Mouse (Mus musculus) macrophage (primary cell): ENCODE measurements around the gene Mindy4b-ps. TPM values are rescaled to one million over a fixed set of nuclear protein-coding genes. Genes with fewer than 3 reads are reported as not detected.
"Not testable (repeated sequence)": the region's sequence is repeated elsewhere in the genome, so short reads cannot be mapped to it uniquely, and the experiment has no call there.

Experiments
- H3K27ac ChIP-seq: fragments of 350-480 bp; formaldehyde crosslinking; 2 replicates; pipeline ENCODE4 v1.9.0; 2021
- H3K36me3 ChIP-seq: fragments of 350-480 bp; formaldehyde crosslinking; 2 replicates; pipeline ENCODE4 v1.9.0; 2021; ENCODE audit errors: inconsistent target
- H3K4me3 ChIP-seq: fragments of 350-480 bp; formaldehyde crosslinking; 2 replicates; pipeline ENCODE4 v1.9.0; 2021; ENCODE audit errors: inconsistent target
- H3K79me2 ChIP-seq: fragments of 350-480 bp; formaldehyde crosslinking; 2 replicates; pipeline ENCODE4 v1.9.0; 2021; ENCODE audit errors: inconsistent target
- WGBS: methylation state at CpG from one replicate; pipeline ENCODE4 v1.1.7; 2026; ENCODE audit warnings: inconsistent platforms; ENCODE audit not compliant: missing documents; 5-methylcytosine and 5-hydroxymethylcytosine counted together
- polyA plus RNA-seq: library from polyadenylated mRNA; stranded (reverse); fragments of 250-400 nt; gene quantifications from 3 replicates; pipeline ENCODE4 v1.2.4, GENCODE M21; 2018; ENCODE audit warnings: inconsistent platforms
- total RNA-seq, 78 experiments: library from RNA; depleted of rRNA; stranded (reverse); fragments of 250-400 nt; gene quantifications; 1 replicate in 9 of 78; 2 replicates in 24 of 78; 3 replicates in 43 of 78; 4 replicates in 2 of 78; pipeline ENCODE4 v1.2.4; 2018; ENCODE audit warnings: inconsistent platforms in 56 of 78

The Mindy4b-ps gene
- total RNA-seq (2018; cell fraction: chromatin; rRNA removed): not detected
- total RNA-seq (2018; cell fraction: cytosol; rRNA removed): not detected
- total RNA-seq (2018; cell fraction: nucleus; rRNA removed): not detected
- polyA plus RNA-seq: not detected in 3 replicates

DNA sequence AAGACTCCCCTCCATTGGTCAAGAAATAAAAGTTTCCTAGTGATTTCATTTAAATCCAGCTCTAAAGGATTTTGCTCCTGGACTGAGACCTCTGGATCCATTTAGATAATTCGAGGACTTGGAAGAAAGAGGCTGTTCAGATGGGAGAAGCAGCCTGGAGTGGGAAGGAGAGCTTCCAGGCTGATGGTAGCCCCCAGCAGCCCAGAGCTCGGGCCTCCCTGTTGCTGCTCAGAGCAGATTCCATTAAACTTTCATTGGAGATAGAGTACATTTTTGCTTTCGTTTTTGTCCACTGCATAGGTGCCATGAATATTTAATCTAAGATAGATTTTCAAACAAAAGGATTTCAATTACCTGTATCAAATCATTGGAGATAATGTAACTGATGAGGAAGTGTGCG lies at the start of gene Mindy4b-ps:
Gene Mindy4b-ps (minus strand): TSS at position 101 of the 400 bp plus-strand sequence.
- H3K4me3 ChIP-seq: no peak within 1 kb of the TSS
- H3K79me2 ChIP-seq: no peaks in the 10 kb centered on the region
- 77% methylated on average over 4 of the region's 4 CpGs for WGBS
- H3K36me3 ChIP-seq: no peaks in the 10 kb centered on the region
- H3K27ac ChIP-seq: no peak within 1 kb of the TSS

DNA sequence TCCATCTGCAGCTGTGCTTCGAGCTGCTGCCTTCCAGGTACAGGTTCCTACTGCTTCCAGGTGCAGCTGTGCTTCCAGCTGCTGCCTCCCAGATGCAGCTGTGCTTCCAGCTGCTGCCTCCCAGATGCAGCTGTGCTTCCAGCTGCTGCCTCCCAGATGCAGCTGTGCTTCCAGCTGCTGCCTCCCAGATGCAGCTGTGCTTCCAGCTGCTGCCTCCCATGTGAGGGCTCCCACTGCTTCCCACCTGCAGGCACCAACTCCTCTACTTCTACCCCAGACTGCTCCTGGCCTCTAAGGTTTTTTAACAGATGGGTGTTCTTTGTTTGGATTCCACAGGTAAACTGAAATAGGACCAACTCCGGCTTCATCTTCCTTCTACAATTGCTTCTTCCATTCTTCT lies 49.8 kb upstream of the Mindy4b-ps start:
- 83% methylated on average over 2 of the region's 2 CpGs for WGBS
- not testable (repeated sequence) for H3K4me3 ChIP-seq, H3K79me2 ChIP-seq, H3K36me3 ChIP-seq, H3K27ac ChIP-seq

DNA sequence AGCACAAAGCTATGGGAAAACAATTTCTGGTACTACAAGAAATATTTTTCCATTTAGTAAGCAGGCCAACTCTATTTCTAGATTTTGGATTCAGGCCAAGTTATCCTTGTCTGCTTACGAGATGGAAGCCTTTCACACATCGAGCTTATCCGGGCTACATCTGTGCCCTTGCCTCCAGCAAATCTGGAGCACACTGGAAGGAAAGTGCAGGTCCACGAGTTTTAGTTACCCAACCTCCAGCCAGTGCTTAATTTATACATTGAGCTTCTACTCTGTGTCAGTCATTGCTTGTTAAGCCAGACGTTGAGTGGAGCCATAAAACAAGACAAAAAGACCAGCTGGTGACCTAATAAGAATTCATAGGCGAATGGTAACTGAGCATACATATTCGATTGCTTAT lies 43.6 kb upstream of the Mindy4b-ps start:
- no peaks in the 10 kb centered on the region for H3K79me2 ChIP-seq
- no peak overlapping the region for H3K4me3 ChIP-seq
- H3K27ac ChIP-seq: no peak overlapping the region
- WGBS: 85% methylated on average over 7 of the region's 7 CpGs
- no peaks in the 10 kb centered on the region for H3K36me3 ChIP-seq

DNA sequence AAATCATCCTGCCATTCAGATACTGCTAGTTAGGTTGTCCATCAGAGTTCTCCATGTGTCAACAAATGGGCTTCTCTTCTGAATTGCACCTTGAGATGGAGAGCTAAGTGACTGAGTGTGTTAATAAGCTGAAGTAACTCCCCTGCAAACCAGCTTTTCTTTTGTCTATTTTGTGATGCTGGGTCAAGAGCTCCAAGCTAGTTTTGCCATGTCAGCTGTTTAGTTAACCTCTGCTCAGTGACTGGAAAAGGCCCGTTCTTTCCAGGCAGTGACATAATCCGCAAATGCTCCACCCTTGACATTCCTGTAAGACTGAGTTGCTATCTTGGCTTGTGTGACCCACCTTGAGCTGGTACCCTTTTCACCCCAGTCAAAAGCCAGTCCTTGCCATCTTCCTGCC lies 40.9 kb upstream of the Mindy4b-ps start:
- H3K36me3 ChIP-seq: no peaks in the 10 kb centered on the region
- no peaks in the 10 kb centered on the region for H3K79me2 ChIP-seq
- 92% methylated on average over 2 of the region's 2 CpGs for WGBS
- no peak overlapping the region for H3K4me3 ChIP-seq
- H3K27ac ChIP-seq: no peak overlapping the region

DNA sequence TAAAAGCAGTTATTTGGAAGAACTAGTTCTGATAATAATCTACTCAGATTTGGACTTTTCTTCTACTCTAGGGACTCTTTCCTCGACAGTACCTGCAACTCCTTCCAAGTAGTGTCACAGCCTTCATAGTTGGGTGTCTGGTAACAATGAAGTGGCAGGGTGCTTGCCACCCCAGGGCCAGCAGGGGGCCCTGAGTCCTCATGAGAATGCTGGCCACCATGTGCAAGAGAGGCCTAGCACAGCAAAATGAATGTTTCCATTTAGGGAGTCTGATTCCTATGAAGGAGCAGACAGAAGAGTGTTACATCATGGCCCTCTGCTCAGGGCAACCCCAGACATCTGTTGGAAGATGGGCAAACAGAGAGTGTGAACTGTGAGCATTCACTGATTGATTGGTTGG lies 21.3 kb upstream of the Mindy4b-ps start:
- Histone ChIP-seq H3K4me3 (no peak overlapping the region), H3K27ac (no peak overlapping the region), H3K36me3 (no peaks in the 10 kb centered on the region), H3K79me2 (no peaks in the 10 kb centered on the region)
- 31% methylated on average over 1 of the region's 1 CpGs for WGBS

DNA sequence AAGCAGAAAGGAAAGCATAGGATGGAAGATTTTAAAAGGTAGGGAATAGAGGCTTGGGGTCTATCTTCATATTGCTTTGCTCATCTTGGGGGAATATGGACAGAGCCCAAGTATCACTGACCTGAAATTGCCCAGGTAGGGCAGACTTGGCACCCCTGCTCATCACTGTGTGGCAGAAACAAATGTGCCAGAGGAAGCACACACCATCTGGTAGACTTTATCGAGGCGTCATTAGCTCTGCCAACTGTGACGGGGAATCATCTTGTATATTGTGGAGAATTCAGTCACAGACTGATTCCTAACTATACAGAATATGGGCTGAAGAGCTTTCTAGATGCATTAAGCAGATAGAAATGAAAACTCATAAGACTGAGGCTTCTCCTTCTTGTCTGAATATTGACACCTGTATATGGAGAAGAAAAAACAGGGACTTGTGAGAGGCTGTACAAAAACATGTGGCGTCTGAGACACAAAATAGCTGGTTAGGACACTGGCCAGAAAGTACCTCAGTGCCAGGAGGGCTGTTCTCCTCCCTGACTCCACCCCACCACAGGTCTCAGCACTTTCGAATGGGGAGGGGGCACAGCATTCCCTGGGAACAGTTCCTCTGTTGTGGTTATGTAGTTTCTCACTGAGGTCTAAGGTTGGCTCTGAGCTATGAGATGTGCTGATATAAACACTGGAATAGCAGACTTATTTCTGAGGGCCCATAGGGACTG lies 11.5 kb upstream of the Mindy4b-ps start:
- 84% methylated on average over 5 of the region's 5 CpGs for WGBS
- H3K27ac ChIP-seq: no peak overlapping the region
- no peaks in the 10 kb centered on the region for H3K36me3 ChIP-seq
- no peak overlapping the region for H3K4me3 ChIP-seq
- no peaks in the 10 kb centered on the region for H3K79me2 ChIP-seq

DNA sequence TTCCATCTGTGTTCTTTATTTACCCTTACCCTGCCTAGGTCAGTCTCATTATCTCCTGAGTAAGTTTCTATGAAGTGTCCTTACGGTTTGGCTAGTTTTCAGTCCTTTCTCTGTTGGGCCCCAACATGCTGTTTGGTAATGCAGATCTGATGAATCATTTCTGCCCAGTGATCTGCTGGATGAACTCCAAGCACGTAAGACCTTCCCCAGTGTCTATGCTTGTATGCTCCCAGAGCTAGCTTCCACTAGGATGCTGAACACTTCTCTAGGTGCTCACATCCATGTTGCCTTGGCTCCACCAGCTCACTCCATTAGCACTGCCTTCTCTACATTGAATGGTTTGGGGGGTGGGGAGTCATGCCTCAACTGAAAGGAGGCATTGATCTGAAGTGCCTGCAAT lies 10.8 kb upstream of the Mindy4b-ps start:
- Histone ChIP-seq H3K79me2 (no peaks in the 10 kb centered on the region), H3K27ac (no peak overlapping the region), H3K4me3 (no peak overlapping the region), H3K36me3 (no peaks in the 10 kb centered on the region)
- WGBS: 88% methylated on average over 2 of the region's 2 CpGs

DNA sequence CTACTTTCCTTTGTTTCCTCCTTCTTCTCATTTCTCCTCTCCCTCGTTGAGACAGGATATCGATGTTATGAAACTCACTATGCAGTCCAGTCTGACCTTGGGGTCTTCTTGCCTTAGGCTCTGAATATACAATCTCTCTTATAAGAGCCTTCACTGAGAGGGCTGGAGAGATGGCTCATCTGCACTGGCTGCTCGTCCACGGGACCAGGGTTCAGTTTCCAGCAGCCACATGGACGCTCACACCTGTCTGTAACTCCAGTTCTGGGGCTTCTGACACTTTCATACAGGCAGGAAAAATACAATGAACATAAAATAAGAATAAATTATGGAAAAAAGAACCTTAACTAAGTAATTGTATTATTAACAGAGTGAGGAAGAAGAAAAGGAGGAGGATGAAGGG lies 9.5 kb upstream of the Mindy4b-ps start:
- whole genome bisulfite sequencing: 86% methylated on average over 5 of the region's 5 CpGs
- Histone ChIP-seq H3K36me3 (no peaks in the 10 kb centered on the region), H3K4me3 (no peak overlapping the region), H3K79me2 (no peaks in the 10 kb centered on the region), H3K27ac (no peak overlapping the region)

DNA sequence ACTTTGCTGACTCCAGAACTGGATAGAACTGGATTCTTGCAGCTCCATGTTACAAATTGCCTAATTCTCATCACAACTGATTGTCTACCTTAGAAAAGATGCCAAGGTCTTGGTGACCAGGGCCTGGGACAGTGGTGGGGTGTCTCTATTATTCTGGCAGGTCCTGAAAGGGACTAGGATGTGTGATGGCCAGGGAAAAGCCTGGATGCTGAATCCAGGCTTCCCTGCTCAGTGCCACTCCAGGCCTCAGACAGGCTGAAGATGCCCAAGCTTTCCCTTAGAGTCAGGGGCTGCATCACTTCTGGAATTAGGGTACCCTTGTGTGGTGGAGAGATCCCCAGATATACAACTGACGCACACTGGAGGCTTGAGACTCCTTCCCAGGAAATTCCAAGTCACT lies 7.8 kb upstream of the Mindy4b-ps start:
- no peaks in the 10 kb centered on the region for H3K36me3 ChIP-seq
- H3K79me2 ChIP-seq: no peaks in the 10 kb centered on the region
- H3K27ac ChIP-seq: no peak overlapping the region
- no peak overlapping the region for H3K4me3 ChIP-seq
- 88% methylated on average over 1 of the region's 1 CpGs for WGBS

DNA sequence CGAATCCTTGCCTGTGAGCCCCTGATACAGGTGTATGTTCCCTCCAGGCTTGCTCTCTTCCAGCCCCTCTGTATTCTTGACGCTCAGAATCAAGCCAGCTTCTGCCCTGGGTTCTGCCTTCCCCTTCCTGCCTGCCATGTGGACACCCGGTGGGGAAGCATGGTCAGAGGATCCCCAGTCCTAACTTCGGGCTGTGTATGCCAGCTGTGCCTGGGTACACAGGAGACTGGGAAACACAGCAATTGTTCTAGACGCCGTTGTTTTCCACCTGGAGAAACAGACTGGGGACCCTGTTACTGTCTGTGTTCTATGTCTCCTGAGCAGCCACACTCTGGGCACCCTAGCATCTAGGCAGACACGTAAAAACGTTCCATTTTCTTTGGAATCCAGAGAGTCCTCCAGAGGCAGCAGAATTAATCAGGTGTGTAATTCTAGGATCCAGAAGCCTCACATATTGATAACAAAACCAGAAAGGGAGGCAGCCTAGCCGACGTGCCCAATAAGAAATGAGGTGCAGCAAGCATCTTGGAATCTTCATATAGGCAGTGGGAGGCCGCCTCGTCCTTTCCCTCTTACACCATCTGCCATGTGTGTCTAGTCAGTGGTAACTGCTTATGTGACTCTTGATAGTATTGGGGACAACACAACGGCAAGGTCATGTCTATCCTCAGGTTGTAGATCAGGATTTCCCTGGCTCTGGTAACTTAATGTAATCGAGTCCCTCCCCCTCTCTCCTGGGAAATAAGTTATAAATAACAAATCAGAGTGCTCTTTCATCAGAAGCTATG lies 6.4 kb upstream of the Mindy4b-ps start:
- no peak overlapping the region for H3K4me3 ChIP-seq
- WGBS: 90% methylated on average over 14 of the region's 14 CpGs
- H3K27ac ChIP-seq: no peak overlapping the region
- no peaks in the 10 kb centered on the region for H3K79me2 ChIP-seq
- H3K36me3 ChIP-seq: no peaks in the 10 kb centered on the region

DNA sequence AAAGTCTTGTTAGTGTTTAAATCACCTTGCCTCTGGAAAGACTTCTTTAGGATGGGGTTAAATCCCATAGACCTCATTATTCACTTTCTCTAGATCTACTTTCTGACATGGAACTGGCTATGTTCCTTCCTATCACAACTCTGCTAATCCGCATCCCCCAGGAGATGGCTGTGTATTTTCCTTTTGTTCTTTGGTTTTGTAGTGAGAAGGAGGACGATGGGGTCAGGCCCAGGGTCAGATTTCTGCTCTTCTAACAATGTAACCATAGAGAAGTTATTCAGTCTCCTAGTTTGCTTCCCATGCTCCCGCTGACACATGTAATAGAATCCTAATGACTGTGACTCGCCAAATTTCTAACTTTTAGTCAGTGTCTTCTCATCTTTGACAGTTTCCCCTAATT lies 4.2 kb upstream of the Mindy4b-ps start:
- H3K4me3 ChIP-seq: no peak overlapping the region
- H3K79me2 ChIP-seq: no peaks in the 10 kb centered on the region
- no peaks in the 10 kb centered on the region for H3K36me3 ChIP-seq
- no peak overlapping the region for H3K27ac ChIP-seq
- 91% methylated on average over 4 of the region's 4 CpGs for WGBS

DNA sequence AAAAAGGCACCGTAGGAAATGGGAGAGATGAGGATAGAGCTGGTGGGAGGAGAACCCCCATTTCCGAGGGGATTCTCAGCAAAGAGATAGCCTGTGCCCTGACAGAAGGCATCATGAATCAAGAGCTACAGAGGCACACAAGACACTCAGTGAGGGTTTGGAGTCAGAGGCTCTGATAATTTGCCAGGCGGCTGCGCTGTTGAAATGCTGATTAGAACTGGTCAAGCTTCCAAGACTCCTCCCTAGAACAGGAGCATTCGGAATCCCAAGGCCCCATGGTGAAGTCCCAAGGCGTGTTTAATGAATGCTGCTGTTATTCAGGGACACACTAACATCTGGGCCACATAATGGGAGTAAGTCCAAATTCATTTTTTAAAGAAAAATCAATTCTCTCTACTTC lies 4.8 kb downstream of the Mindy4b-ps start:
- no peaks in the 10 kb centered on the region for H3K79me2 ChIP-seq
- no peaks in the 10 kb centered on the region for H3K36me3 ChIP-seq
- 74% methylated on average over 6 of the region's 6 CpGs for WGBS
- no peak overlapping the region for H3K4me3 ChIP-seq
- H3K27ac ChIP-seq: no peak overlapping the region

DNA sequence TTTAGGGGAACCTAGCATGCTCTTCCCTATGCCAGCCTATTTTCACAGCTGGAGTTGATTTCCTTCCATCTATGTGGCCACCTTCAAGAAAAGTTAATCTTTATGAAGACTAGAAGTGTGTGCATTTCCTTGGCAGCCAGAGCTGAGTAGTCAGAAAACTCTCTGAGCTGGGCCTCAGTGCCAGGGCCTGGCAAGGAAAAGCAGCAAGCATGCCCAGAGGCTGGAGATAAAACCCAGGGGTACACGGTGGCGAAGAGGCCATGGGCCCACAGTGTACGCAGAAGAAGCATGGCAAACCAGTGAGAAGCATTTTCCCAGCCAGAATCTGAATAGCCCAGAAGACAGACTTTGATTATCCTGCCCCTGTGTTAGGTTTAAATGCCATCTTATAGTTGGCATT lies 7.9 kb downstream of the Mindy4b-ps start:
- no peak overlapping the region for H3K27ac ChIP-seq
- 81% methylated on average over 3 of the region's 3 CpGs for WGBS
- no peaks in the 10 kb centered on the region for H3K36me3 ChIP-seq
- no peaks in the 10 kb centered on the region for H3K79me2 ChIP-seq
- H3K4me3 ChIP-seq: no peak overlapping the region

DNA sequence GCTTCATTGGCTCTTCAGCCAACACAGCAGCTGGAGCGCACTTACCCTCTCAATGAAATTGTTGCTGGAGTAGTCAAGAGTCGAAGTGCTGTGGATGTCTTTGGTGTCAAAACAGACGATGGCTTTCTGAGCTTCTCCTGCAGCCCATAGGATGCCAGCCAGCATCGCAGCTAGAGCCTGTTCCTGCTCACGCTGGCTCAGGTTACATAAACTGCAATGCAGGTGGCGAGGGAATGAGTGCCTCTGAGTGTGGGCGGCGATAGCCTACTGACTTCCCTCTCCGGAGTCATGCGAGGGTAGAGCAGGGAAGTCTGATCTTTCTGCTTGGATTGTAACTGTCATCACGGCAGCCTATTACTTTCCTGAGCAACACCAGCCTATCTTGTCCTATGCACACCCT lies 11.8 kb downstream of the Mindy4b-ps start:
- no peak overlapping the region for H3K27ac ChIP-seq
- WGBS: 66% methylated on average over 11 of the region's 11 CpGs

More for the DNA sequence above, 11.8 kb downstream of the Mindy4b-ps start:
- H3K4me3 ChIP-seq: no peak overlapping the region
- no peaks in the 10 kb centered on the region for H3K79me2 ChIP-seq
- no peaks in the 10 kb centered on the region for H3K36me3 ChIP-seq
